Mouse (Mus musculus): Measurements from ENCODE around the gene Zbtb22. TPM values are rescaled to one million over a fixed set of nuclear protein-coding genes. Genes with fewer than 3 reads are reported as not detected.

The Zbtb22 gene
- total RNA-seq, 2 experiments from 2014 or later = 11.5 to 13.3 TPM

DNA sequence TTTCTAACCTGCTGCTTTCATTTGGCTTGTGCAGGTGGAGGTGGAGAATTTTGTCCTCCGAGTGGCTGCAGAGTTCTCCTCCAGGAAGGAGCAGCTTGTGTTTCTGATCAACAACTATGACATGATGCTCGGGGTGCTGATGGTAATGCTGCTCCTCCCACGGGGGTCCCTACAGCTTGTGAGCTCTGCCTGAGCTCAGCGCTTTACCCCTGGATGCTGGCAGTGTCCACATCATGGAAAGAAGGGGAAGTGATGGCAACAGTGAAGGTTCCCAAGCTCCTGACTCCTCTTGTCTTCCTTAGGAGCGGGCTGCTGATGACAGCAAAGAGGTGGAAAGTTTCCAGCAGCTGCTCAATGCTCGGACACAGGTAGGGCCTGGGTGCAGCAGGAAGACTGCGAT, 47.2 kb downstream of the Zbtb22 start:
- ATAC-seq (replicated peaks; ENCODE audit: poor library complexity) = no peak

DNA sequence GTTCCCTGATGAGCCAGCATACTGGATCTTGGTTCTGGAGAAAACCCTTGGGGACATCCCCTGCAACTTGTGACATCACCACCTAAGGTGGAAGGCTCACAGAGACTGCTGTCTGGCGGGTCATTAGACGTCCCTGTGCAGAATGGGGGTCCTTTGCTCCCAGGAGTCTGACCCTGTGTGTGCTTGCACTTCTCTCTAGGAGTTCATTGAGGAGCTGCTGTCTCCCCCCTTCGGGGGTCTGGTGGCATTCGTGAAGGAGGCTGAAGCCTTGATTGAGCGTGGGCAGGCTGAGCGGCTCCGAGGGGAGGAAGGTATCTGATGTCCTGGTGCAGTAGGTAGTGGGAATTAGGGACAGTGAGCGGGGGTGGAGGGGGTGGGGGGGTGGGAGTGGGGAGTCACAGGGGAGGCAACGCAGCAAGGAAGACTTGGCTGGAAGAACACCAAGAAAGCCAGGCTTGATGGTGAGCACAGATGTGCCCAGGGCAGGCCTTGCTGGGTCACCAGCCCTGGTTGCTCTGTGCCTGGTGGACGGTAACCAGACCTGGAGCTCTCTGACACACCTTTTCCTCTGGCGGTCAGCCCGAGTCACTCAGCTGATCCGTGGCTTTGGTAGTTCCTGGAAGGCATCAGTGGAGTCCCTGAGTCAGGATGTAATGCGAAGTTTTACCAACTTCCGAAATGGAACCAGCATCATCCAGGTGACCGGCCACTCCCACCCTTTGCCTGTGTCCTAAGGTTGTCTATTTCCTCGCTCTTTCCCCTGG, 49.6 kb downstream of the Zbtb22 start:
- no peak for ATAC-seq (replicated peaks; ENCODE audit: poor library complexity)

DNA sequence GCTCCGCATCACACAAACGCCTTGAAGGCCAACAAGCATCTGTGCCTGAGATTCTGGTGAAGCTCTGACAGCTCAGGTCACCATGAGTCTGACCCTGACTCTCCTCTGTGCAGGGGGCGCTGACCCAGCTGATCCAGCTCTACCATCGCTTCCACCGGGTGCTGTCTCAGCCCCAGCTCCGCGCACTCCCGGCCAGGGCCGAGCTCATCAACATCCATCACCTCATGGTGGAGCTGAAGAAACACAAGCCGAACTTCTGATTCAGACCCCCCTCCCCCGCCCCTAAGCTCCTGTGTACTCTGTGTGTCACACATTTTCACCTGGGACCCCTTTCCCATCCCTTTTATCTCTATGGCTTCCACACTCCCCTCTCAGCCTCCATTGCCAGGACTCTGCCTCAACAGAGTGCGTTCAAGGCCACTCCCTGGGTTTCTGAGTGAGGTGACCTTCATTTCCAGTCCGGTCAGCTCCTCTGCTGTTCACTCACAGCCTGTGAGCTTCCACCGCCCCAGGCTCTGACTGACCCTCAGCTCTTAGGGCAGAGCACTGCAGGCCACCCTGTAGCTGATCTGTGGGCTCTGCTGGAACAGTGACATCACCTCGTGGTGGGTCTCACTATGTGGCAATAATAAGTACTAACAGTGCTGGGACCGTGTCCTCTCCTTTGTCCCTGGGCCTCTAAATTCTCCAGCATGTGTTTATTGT, 50.3 kb downstream of the Zbtb22 start:
- ATAC-seq (replicated peaks; ENCODE audit: poor library complexity) = no peak

DNA sequence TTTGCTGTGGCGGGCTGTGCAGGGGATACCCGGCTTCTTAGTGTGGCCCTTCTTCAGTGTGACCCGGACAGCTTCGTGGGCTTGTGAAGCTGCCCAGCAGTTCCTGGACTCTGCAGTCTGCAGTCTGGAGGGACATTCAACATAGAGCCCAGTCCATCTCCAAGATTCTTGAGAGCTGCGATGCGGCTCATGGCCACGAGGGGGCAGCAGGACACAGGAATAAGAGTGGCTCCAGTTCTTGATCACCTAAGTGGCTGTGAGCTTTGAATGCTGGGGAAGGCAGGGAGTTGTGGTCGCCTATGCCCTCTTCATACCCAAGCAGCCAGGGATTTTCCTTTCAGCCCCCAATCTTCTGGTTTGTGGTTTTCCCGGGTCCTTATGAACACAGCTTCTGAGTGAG, 52.8 kb downstream of the Zbtb22 start:
- peak; percentile 96 for ATAC-seq (replicated peaks; ENCODE audit: poor library complexity)

Other genes starting within 250 kb of the Zbtb22 start
- gene Hnrnpm, start 229.0 kb upstream of the Zbtb22 start, total RNA-seq (2015) = 496 and 582 TPM in 2 replicates
- gene Hnrnpm, start 229.0 kb upstream of the Zbtb22 start, total RNA-seq (2017) = 298 and 344 TPM in 2 replicates
- gene March2, start 197.2 kb upstream of the Zbtb22 start, total RNA-seq (2015) = 36.3 and 38.8 TPM in 2 replicates
- gene March2, start 197.2 kb upstream of the Zbtb22 start, total RNA-seq (2017) = 22.8 and 31.4 TPM in 2 replicates
- 75.7 and 89.0 TPM in 2 replicates for gene Rab11b, start 155.4 kb upstream of the Zbtb22 start, total RNA-seq (2015)
- 24.4 and 30.6 TPM in 2 replicates for gene Rab11b, start 155.4 kb upstream of the Zbtb22 start, total RNA-seq (2017)
- 7.3 and 9.2 TPM in 2 replicates for gene Angptl4, start 134.1 kb upstream of the Zbtb22 start, total RNA-seq (2015)
- 8.4 and 9.7 TPM in 2 replicates for gene Angptl4, start 134.1 kb upstream of the Zbtb22 start, total RNA-seq (2017)
- gene Kank3, start 105.4 kb upstream of the Zbtb22 start, total RNA-seq (2015) = 9.6 and 12.7 TPM in 2 replicates
- gene Kank3, start 105.4 kb upstream of the Zbtb22 start, total RNA-seq (2017) = 5.7 and 9.7 TPM in 2 replicates
- gene Rps28, start 91.3 kb upstream of the Zbtb22 start, total RNA-seq (2015) = 1,132 and 1,209 TPM in 2 replicates
- gene Rps28, start 91.3 kb upstream of the Zbtb22 start, total RNA-seq (2017) = 2,303 and 3,173 TPM in 2 replicates
- gene Ndufa7, start 91.3 kb upstream of the Zbtb22 start, total RNA-seq (2015) = 161 and 174 TPM in 2 replicates
- gene Ndufa7, start 91.3 kb upstream of the Zbtb22 start, total RNA-seq (2017) = 122 and 151 TPM in 2 replicates
- 31.3 and 37.7 TPM in 2 replicates for gene Cd320, start 72.8 kb upstream of the Zbtb22 start, total RNA-seq (2015)
- gene Cd320, start 72.8 kb upstream of the Zbtb22 start, total RNA-seq (2017) = 18.8 and 31.9 TPM in 2 replicates
- 2.2 TPM in 1 of 2 replicates, not detected in the other for gene Gm7029, start 42.1 kb upstream of the Zbtb22 start, total RNA-seq (2015)
- not detected in 2 replicates for gene Gm7029, start 42.1 kb upstream of the Zbtb22 start, total RNA-seq (2017)
- 6.6 and 10.8 TPM in 2 replicates for gene Kifc1, start 25.2 kb upstream of the Zbtb22 start, total RNA-seq (2015)
- gene Kifc1, start 25.2 kb upstream of the Zbtb22 start, total RNA-seq (2017) = 28.6 and 30.3 TPM in 2 replicates
- gene Platr17, start 10.8 kb upstream of the Zbtb22 start, total RNA-seq (2015) = 0.17 and 0.37 TPM in 2 replicates
- gene Platr17, start 10.8 kb upstream of the Zbtb22 start, total RNA-seq (2017) = 0.29 and 1.4 TPM in 2 replicates
- 35.7 and 44.5 TPM in 2 replicates for gene Daxx, start 6.5 kb upstream of the Zbtb22 start, total RNA-seq (2015)
- 28.7 and 32.1 TPM in 2 replicates for gene Daxx, start 6.5 kb upstream of the Zbtb22 start, total RNA-seq (2017)
- gene Tapbp, start within 50 bp of the Zbtb22 start, total RNA-seq (2015) = 51.0 and 56.8 TPM in 2 replicates
- 47.6 and 48.0 TPM in 2 replicates for gene Tapbp, start within 50 bp of the Zbtb22 start, total RNA-seq (2017)
- 20.3 and 22.7 TPM in 2 replicates for gene Rgl2, start 13.6 kb downstream of the Zbtb22 start, total RNA-seq (2015)
- 37.9 and 47.9 TPM in 2 replicates for gene Rgl2, start 13.6 kb downstream of the Zbtb22 start, total RNA-seq (2017)
- 124 and 132 TPM in 2 replicates for gene Pfdn6, start 24.4 kb downstream of the Zbtb22 start, total RNA-seq (2015)
- gene Pfdn6, start 24.4 kb downstream of the Zbtb22 start, total RNA-seq (2017) = 144 and 218 TPM in 2 replicates
- 43.7 and 53.1 TPM in 2 replicates for gene Wdr46, start 24.8 kb downstream of the Zbtb22 start, total RNA-seq (2015)
- gene Wdr46, start 24.8 kb downstream of the Zbtb22 start, total RNA-seq (2017) = 64.4 and 65.4 TPM in 2 replicates
- gene B3galt4, start 35.6 kb downstream of the Zbtb22 start, total RNA-seq (2015) = 1.1 and 2.7 TPM in 2 replicates
- gene B3galt4, start 35.6 kb downstream of the Zbtb22 start, total RNA-seq (2017) = 5.8 and 7.6 TPM in 2 replicates
- gene Vps52, start 39.9 kb downstream of the Zbtb22 start, total RNA-seq (2015) = 16.6 and 19.1 TPM in 2 replicates
- 13.7 and 15.7 TPM in 2 replicates for gene Vps52, start 39.9 kb downstream of the Zbtb22 start, total RNA-seq (2017)
- 3,964 and 4,103 TPM in 2 replicates for gene Rps18, start 40.1 kb downstream of the Zbtb22 start, total RNA-seq (2015)
- 1,202 and 1,622 TPM in 2 replicates for gene Rps18, start 40.1 kb downstream of the Zbtb22 start, total RNA-seq (2017)
- gene H2-K1, start 84.4 kb downstream of the Zbtb22 start, total RNA-seq (2015) = 914 and 1,011 TPM in 2 replicates
- 697 and 748 TPM in 2 replicates for gene H2-K1, start 84.4 kb downstream of the Zbtb22 start, total RNA-seq (2017)
- gene Ring1, start 108.8 kb downstream of the Zbtb22 start, total RNA-seq (2015) = 8.1 and 9.6 TPM in 2 replicates
- 9.8 and 12.7 TPM in 2 replicates for gene Ring1, start 108.8 kb downstream of the Zbtb22 start, total RNA-seq (2017)
- gene H2-Ke6, start 112.2 kb downstream of the Zbtb22 start, total RNA-seq (2015) = 61.7 and 65.6 TPM in 2 replicates
- 36.6 and 46.5 TPM in 2 replicates for gene H2-Ke6, start 112.2 kb downstream of the Zbtb22 start, total RNA-seq (2017)
- gene Slc39a7, start 115.8 kb downstream of the Zbtb22 start, total RNA-seq (2015) = 6.2 and 9.5 TPM in 2 replicates
- gene Slc39a7, start 115.8 kb downstream of the Zbtb22 start, total RNA-seq (2017) = 101 and 107 TPM in 2 replicates
- gene Rxrb, start 115.9 kb downstream of the Zbtb22 start, total RNA-seq (2015) = 22.1 and 22.2 TPM in 2 replicates
- 34.2 and 42.6 TPM in 2 replicates for gene Rxrb, start 115.9 kb downstream of the Zbtb22 start, total RNA-seq (2017)
- 0.83 and 0.94 TPM in 2 replicates for gene Col11a2, start 123.5 kb downstream of the Zbtb22 start, total RNA-seq (2015)
- 1.9 and 3.1 TPM in 2 replicates for gene Col11a2, start 123.5 kb downstream of the Zbtb22 start, total RNA-seq (2017)
- 7.7 and 9.6 TPM in 2 replicates for gene H2-Oa, start 176.4 kb downstream of the Zbtb22 start, total RNA-seq (2015)
- 2.7 TPM in 2 replicates for gene H2-Oa, start 176.4 kb downstream of the Zbtb22 start, total RNA-seq (2017)
- 72.0 and 74.5 TPM in 2 replicates for gene H2-DMa, start 203.6 kb downstream of the Zbtb22 start, total RNA-seq (2015)
- gene H2-DMa, start 203.6 kb downstream of the Zbtb22 start, total RNA-seq (2017) = 56.5 and 61.1 TPM in 2 replicates
- gene Brd2, start 206.7 kb downstream of the Zbtb22 start, total RNA-seq (2015) = 269 and 306 TPM in 2 replicates
- 260 and 284 TPM in 2 replicates for gene Brd2, start 206.7 kb downstream of the Zbtb22 start, total RNA-seq (2017)
- 3.9 and 5.8 TPM in 2 replicates for gene H2-DMb2, start 227.4 kb downstream of the Zbtb22 start, total RNA-seq (2015)
- 6.7 and 8.5 TPM in 2 replicates for gene H2-DMb2, start 227.4 kb downstream of the Zbtb22 start, total RNA-seq (2017)
- gene H2-DMb1, start 237.2 kb downstream of the Zbtb22 start, total RNA-seq (2015) = 36.2 and 39.4 TPM in 2 replicates
- 47.0 and 60.3 TPM in 2 replicates for gene H2-DMb1, start 237.2 kb downstream of the Zbtb22 start, total RNA-seq (2017)